Mouse (Mus musculus) retina, embryonic 14.5 days (tissue): ENCODE data around the gene Kcnj2.

Source experiments
- DNase-seq: peaks from one replicate; pipeline ENCODE4 v3.0.0-alpha.2; 2015; ENCODE audit warnings: low spot score

Kcnj2 gene

GRCm38 (mm10) chr11:111065635-111066298 is at the start of gene Kcnj2:
Kcnj2 (plus strand) TSS chr11:111066164.
- DNase-seq: peak; percentile 94

DNA sequence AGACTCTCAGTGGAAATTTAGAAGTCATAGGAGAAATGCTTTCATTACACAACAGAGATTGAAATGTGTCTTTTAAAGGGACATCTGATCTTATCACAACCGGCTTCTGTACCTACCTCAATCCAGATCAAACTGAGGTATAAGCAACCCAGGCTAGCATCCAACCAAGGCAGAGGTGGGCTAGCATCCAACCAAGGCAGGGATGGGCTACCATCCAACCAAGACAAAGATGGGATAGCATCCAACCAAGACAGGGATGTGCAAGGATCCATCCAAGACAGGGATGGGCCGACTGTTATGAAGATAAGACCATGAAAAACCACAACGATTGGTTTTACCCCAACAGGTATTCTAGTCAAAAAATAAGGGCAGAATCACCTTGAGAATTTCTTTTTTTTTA is 49.8 kb upstream of the Kcnj2 start:
- DNase-seq: no peak

DNA sequence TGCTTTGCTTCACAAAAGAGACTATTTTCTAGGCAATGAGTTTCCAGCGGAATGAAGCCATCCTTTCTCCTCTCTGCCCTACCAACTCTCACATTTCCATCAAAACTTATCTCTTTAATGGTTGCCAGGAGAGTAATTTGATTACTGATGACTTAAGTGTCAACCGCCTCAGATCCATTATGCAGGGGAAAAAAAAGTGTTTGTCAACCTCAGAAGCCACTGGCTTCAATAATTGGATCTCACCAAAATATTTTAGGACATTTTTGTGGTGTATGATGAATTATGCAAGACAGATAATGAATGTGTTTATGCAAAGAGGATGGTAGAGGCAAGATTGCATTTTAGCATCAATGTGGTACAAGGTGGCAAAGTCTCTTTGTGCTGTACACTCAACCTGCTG is 45.8 kb upstream of the Kcnj2 start:
- no peak for DNase-seq

DNA sequence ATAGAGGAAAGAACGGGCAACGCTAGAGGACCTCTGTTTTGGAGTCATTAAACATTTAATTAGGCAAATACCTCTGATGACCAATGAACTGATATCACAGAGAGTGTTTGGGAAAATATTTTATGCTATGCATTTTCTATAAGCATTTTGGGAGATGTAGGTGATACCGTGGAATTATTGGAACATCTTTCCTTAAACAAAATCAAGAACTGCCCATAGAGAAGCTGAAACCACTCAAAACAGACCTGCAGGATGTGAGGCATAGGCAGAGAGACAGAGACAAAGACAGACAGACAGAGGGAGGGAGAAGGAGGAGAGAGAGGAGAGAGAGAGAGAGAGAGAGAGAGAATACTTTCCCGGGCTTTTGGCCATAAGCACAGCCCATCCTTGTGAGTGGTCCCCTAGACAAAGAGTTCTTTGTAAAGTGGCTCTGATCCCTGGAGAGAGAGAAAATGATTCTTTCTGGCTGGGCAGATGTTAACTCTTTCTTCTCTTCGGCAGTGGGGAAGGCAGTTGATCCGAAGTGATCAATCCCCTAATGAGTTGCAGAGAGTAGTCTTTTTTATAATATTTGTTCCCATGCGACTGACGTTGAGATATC is 43.2 kb upstream of the Kcnj2 start:
- peak; percentile 55 for DNase-seq

GRCm38 (mm10) chr11:111042175-111042574 is 23.8 kb upstream of the Kcnj2 start:
- peak; percentile 70 for DNase-seq

GRCm38 (mm10) chr11:111043298-111043697 is 22.7 kb upstream of the Kcnj2 start:
- no peak for DNase-seq

DNA sequence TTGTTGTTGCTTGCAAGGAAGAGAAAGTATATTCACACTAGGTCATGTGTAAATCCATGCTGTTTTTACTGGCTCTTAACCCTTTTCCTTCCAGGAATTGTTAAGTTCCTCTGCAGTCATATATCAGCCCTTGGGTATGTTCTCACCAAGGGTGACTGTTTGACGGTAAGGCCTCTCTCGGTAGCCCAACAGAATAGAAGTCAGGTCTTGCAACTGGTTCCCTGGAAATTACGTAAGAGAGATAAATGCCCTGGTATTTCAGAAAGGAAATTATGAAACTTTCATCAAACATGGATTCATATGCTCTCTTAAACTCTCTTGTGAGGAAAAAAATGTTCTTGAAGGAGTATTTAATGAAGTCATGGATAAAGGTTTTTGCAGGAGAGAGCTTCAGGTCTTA is 11.7 kb upstream of the Kcnj2 start:
- DNase-seq: no peak

GRCm38 (mm10) chr11:111054854-111055822 is 10.8 kb upstream of the Kcnj2 start:
- no peak for DNase-seq

DNA sequence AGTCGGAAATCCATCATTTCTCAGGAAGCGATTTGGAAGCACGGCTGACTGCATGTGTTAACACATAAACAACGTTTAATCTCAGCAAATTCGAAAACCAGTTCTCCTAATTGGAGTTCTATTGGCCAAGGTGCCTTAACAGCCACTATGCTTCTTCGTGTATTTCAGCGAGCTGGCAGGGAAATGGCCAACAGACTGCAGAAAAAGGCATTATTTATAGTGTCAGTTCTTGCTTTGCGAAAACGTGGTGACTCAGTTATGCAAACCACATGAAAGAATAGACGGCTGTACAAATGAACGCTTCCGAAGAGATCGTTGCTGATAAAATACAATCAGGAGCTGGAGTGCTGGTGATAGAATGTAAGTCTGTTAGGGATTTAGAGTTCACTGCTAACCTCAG is 9.9 kb upstream of the Kcnj2 start:
- no peak for DNase-seq

GRCm38 (mm10) chr11:111057435-111057834 is 8.5 kb upstream of the Kcnj2 start:
- DNase-seq: no peak

DNA sequence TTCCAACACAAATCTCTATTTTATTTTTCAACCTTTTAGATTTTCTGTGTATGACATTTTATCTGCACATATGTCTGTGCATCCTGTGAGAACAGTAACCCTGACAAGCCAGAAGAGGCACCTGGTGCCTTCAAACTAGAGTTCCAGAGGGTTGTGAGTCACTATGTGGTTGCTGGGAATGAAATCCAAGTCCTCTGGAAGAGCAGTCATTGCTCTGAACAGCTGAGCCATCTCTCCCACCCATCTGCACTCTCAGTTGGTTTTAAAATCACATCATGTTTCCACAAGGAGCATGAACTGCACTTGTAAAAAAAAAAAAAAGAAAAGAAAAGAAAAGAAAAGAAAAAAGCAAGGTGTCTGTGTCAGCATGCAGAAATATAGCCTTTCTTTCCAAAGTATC is 6.5 kb upstream of the Kcnj2 start:
- no peak for DNase-seq

GRCm38 (mm10) chr11:111060216-111060615 is 5.7 kb upstream of the Kcnj2 start:
- peak; percentile 61 for DNase-seq

GRCm38 (mm10) chr11:111064751-111065527 is 1.0 kb upstream of the Kcnj2 start:
- DNase-seq: peak; percentile 77

DNA sequence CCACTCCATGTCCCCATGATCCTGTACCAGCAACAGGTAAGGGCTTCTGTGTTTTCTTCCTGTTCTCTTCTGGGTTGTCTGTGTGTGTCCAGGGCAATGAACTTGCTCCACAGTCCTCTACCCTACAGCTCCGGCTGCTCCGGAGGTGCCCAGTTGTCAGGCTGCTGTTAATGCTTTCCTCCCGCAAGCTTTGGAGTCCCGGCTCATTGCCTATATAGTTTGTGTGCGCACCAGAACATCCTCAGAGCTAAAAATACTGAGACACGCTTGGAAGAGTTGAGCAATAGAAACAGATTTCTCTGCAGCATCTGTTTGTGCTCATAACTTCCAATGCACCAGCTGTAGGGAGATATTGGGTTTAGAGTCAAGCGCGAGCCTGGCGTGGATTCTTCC is 331 bp downstream of the Kcnj2 start:
- no peak for DNase-seq

- DNase-seq: no peak
Observed at GRCm38 (mm10) chr11:111067787-111068186, 1.8 kb downstream of the Kcnj2 start.

GRCm38 (mm10) chr11:111070460-111070859 is 4.5 kb downstream of the Kcnj2 start:
- DNase-seq: no peak

GRCm38 (mm10) chr11:111074131-111074530 is 8.2 kb downstream of the Kcnj2 start:
- no peak for DNase-seq

DNA sequence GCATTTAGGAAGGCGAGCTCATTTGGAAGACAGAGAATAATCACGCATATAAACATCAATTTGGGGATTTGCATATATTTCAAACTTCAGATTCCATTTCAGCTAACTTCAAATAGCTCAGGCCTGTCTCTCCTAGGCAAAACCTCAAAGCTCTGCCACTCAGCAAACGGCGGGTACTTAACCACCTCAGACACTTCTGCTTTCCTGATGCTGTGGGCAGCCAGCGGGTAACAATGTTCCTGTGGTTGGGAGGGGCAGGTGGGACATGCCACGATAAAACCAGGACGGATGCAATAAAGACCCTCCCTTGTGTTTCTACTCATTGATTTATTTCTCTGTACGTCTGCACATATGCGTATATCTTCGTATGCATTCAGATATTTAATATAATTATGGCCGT is 12.1 kb downstream of the Kcnj2 start:
- DNase-seq: no peak

GRCm38 (mm10) chr11:111083009-111083408 is 17.0 kb downstream of the Kcnj2 start:
- no peak for DNase-seq

- DNase-seq: no peak
Observed at GRCm38 (mm10) chr11:111086933-111087332, 21.0 kb downstream of the Kcnj2 start.

DNA sequence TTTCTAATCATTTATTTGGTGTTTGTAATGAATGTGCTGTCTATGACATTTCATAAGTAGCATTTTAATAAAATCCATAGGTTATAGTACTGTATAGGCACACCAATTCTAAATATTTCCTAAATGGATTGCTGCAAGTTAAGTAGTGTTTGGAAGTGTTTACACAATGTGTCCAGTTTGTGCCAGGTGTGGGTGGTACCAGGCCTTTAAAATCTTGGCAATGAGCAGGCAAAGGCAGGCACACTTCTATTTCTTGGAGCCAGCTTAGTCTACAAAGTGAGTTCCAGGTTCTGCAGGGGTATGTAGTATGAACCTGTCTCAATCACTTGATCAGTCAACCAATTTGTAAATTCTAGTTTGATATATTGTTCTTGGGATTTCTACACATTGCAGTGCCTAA is 22.3 kb downstream of the Kcnj2 start:
- DNase-seq: no peak

DNA sequence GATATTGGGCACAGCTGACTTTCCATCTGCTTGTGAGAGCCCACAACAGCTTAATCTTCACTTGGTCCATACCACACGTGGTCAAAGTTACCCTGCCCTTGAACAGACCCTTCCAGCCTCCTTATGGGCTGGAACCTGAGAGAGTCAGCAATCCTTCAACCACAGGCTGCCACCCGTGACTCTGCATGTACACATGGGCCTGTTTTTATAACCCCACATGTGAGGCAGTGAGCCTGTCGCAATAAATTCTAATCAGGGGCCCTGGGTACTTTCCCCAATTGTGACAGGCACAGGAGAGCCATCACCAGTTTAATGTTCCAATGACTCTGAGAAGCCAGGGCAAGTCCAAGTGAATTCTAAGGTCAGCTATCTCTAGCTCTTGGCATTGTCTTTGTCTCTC is 22.8 kb downstream of the Kcnj2 start:
- DNase-seq: peak; percentile 10
